Mouse (Mus musculus) kidney, adult 2 months (tissue): Measurements from ENCODE around the gene 1190002N15Rik. TPM values are rescaled to one million over a fixed set of nuclear protein-coding genes. Genes with fewer than 3 reads are reported as not detected.

Source experiments
- DNase-seq: peaks from one replicate; pipeline ENCODE4 v3.0.0; 2021
- H3K27ac ChIP-seq: fragments of 200-500 bp; 2 replicates; pipeline ENCODE4 v1.5.1; 2012; ENCODE audit warnings: low read depth, low read length, control low read depth, inconsistent platforms; ENCODE audit not compliant: insufficient read depth
- H3K27me3 ChIP-seq: fragments of 200-500 bp; replicated peaks from 2 replicates; pipeline ENCODE4 v1.6.1; 2012; ENCODE audit warnings: mild to moderate bottlenecking, moderate library complexity, low read length, inconsistent platforms; ENCODE audit not compliant: control insufficient read depth, insufficient read depth
- H3K36me3 ChIP-seq: fragments of 200-500 bp; 2 replicates; pipeline ENCODE4 v1.6.1; 2012; ENCODE audit warnings: mild to moderate bottlenecking, moderate library complexity, low read length, inconsistent platforms; ENCODE audit not compliant: control insufficient read depth, insufficient read depth
- H3K4me1 ChIP-seq: fragments of 200-500 bp; 2 replicates; pipeline ENCODE4 v1.6.1; 2011; ENCODE audit warnings: low read length; ENCODE audit not compliant: control insufficient read depth, insufficient read depth
- H3K4me3 ChIP-seq: fragments of 200-500 bp; 2 replicates; pipeline ENCODE4 v1.5.1; 2011; ENCODE audit warnings: mild to moderate bottlenecking, low read depth, low read length, control low read depth; ENCODE audit not compliant: insufficient read depth
- CTCF ChIP-seq: fragments of 200-500 bp; conservative IDR thresholded peaks from 2 replicates; pipeline ENCODE4 v1.5.1; 2011; ENCODE audit warnings: low read depth, mild to moderate bottlenecking, control low read depth, low read length, moderate library complexity, mixed read lengths; ENCODE audit not compliant: insufficient read depth, insufficient read length
- POLR2A ChIP-seq: fragments of 200-500 bp; IDR thresholded peaks from one replicate; pipeline ENCODE4 v1.6.1; 2011; ENCODE audit warnings: low read depth, low read length, control low read depth
- WGBS: fragments of 180-500 bp; shearing (Covaris S2); methylation state at CpG from one replicate; pipeline ENCODE4 v1.1.7; 2018; 5-methylcytosine and 5-hydroxymethylcytosine counted together
- polyA plus RNA-seq: library from polyadenylated mRNA; depleted of rRNA; stranded (reverse); fragments of >200 nt; gene quantifications from 2 replicates; pipeline ENCODE4 v1.2.3, GENCODE M21; 2012

Gene 1190002N15Rik
- polyA plus RNA-seq, 1 experiment, result 3.7 TPM

- TF ChIP-seq POLR2A (no peak), CTCF (no peak)
- Histone ChIP-seq H3K36me3 (no peaks in the 10 kb centered on the region), H3K27me3 (no peaks in the 10 kb centered on the region; the same call in 1 of the 2 replicates), H3K4me3 (no peak overlapping the region), H3K27ac (no peak overlapping the region), H3K4me1 (no peaks in the 10 kb centered on the region)
- DNase-seq, result no peak
- 83% methylated on average over 6 of the region's 6 CpGs for WGBS
Measured at GRCm38 (mm10) chr9:94556776-94557514, 19.1 kb upstream of the 1190002N15Rik start.

- Histone ChIP-seq H3K4me3 (no peak overlapping the region), H3K27me3 (no peaks in the 10 kb centered on the region; the same call in 1 of the 2 replicates), H3K4me1 (no peaks in the 10 kb centered on the region), H3K36me3 (no peaks in the 10 kb centered on the region), H3K27ac (no peak overlapping the region)
- no peak for TF ChIP-seq CTCF
- no peak for TF ChIP-seq POLR2A
- no peak for DNase-seq
Measured at GRCm38 (mm10) chr9:94556249-94556648, 18.4 kb upstream of the 1190002N15Rik start.

GRCm38 (mm10) chr9:94550493-94551095 lies 12.7 kb upstream of the 1190002N15Rik start:
- no peak for TF ChIP-seq POLR2A
- no peak for TF ChIP-seq CTCF
- Histone ChIP-seq H3K27me3 (no peaks in the 10 kb centered on the region), H3K4me3 (no peak overlapping the region), H3K27ac (no peak overlapping the region), H3K4me1 (no peaks in the 10 kb centered on the region), H3K36me3 (no peaks in the 10 kb centered on the region)
- 83% methylated on average over 2 of the region's 2 CpGs for WGBS
- DNase-seq, result no peak

GRCm38 (mm10) chr9:94543881-94544280 lies 6.0 kb upstream of the 1190002N15Rik start:
- no peak for DNase-seq
- Histone ChIP-seq H3K27me3 (no peaks in the 10 kb centered on the region), H3K36me3 (no peaks in the 10 kb centered on the region), H3K4me3 (no peak overlapping the region), H3K4me1 (no peaks in the 10 kb centered on the region), H3K27ac (no peak overlapping the region)
- TF ChIP-seq POLR2A (no peak), CTCF (no peak)
- WGBS, result 89% methylated on average over 4 of the region's 4 CpGs

GRCm38 (mm10) chr9:94540343-94541095 lies 2.6 kb upstream of the 1190002N15Rik start:
- Histone ChIP-seq H3K36me3 (no peaks in the 10 kb centered on the region), H3K27me3 (no peaks in the 10 kb centered on the region), H3K4me1 (no peaks in the 10 kb centered on the region), H3K27ac (no peak overlapping the region), H3K4me3 (no peak overlapping the region)
- WGBS, result 72% methylated on average over 10 of the region's 10 CpGs
- DNase-seq, result no peak
- no peak for TF ChIP-seq CTCF

- 63% methylated on average over 8 of the region's 8 CpGs for WGBS
- no peaks in the 10 kb centered on the region for H3K36me3 ChIP-seq
- no peaks in the 10 kb centered on the region for H3K4me1 ChIP-seq
- H3K27ac ChIP-seq, result no peak overlapping the region
- no peak overlapping the region; the same call in 1 of the 2 replicates for H3K4me3 ChIP-seq
- TF ChIP-seq CTCF, result no peak
- DNase-seq, result no peak
- H3K27me3 ChIP-seq, result no peaks in the 10 kb centered on the region
Measured at GRCm38 (mm10) chr9:94539346-94539865, 1.5 kb upstream of the 1190002N15Rik start.

GRCm38 (mm10) chr9:94538823-94539143 lies 902 bp upstream of the 1190002N15Rik start:
- Histone ChIP-seq H3K27ac (peak overlapping the region; percentile 41), H3K27me3 (no peaks in the 10 kb centered on the region), H3K36me3 (no peaks in the 10 kb centered on the region), H3K4me3 (peak overlapping the region; percentile 63), H3K4me1 (no peaks in the 10 kb centered on the region)
- TF ChIP-seq CTCF, result no peak
- no peak for TF ChIP-seq POLR2A
- WGBS, result 2% methylated on average over 22 of the region's 22 CpGs
- no peak for DNase-seq
